Mouse (Mus musculus) WW6 (cell line): ENCODE results near the gene Gm1993.
"Not testable (repeated sequence)": the region's sequence is repeated elsewhere in the genome, so short reads cannot be mapped to it uniquely, and the experiment has no call there.

ENCODE experiments used
- DNase-seq: peaks from one replicate; pipeline ENCODE4 v3.0.0-alpha.2; 2013; ENCODE audit warnings: low read depth, low spot score

Gene Gm1993

DNA sequence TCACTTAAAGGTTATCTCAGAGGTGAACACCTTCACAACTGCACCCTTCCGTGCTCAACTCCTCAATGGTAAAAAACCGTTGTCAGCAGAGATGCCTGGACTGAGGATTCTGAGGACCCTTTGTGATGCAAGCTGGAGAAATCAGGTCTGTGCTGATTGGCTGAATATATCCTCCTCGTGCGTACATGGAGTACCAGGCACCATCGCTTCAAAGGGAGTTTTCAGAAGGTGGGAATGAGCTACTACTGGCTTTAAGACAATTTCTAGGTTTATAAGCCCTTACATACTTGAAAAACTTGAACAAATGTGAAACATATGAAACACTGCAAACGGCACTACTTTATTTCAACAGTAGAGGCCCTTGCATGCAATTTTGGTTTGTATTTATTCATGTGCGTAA lies at the start of gene Gm1993:
Gene Gm1993, minus strand, starts transcription at position 101 of the 400 bp plus-strand sequence.
- not testable (repeated sequence) for DNase-seq
